Mouse (Mus musculus) natural killer cell, adult 2 months (primary cell): ENCODE data around the gene Synj2.

Experiments
- DNase-seq, 2 experiments: peaks; one replicate each; pipeline ENCODE4 v3.0.0; 2022; ENCODE audit warnings: low spot score in 2 of 2

Gene Synj2

GRCm38 (mm10) chr17:5934554-5935324 is 6.3 kb upstream of the Synj2 start:
- peak; percentile 69 to 83 for DNase-seq

GRCm38 (mm10) chr17:5935680-5936079 is 5.4 kb upstream of the Synj2 start:
- DNase-seq, result no peak

- no peak for DNase-seq
Observed at GRCm38 (mm10) chr17:5936276-5936675, 4.8 kb upstream of the Synj2 start.

- DNase-seq, result no peak
Observed at GRCm38 (mm10) chr17:5937441-5937840, 3.6 kb upstream of the Synj2 start.

GRCm38 (mm10) chr17:5939871-5940270 is 1.2 kb upstream of the Synj2 start:
- DNase-seq, result no peak

- DNase-seq, result peak; percentile 52 to 76
Observed at GRCm38 (mm10) chr17:5940792-5941191, 288 bp upstream of the Synj2 start.

- DNase-seq, result no peak
Observed at GRCm38 (mm10) chr17:5942156-5942555, 1.1 kb downstream of the Synj2 start.

- no peak for DNase-seq
Observed at GRCm38 (mm10) chr17:5943053-5943452, 2.0 kb downstream of the Synj2 start.

- DNase-seq, result no peak
Observed at GRCm38 (mm10) chr17:5947039-5947438, 6.0 kb downstream of the Synj2 start.

- no peak for DNase-seq
Observed at GRCm38 (mm10) chr17:5952455-5952854, 11.4 kb downstream of the Synj2 start.

GRCm38 (mm10) chr17:5956350-5957000 is 15.4 kb downstream of the Synj2 start:
- DNase-seq, result no peak

- DNase-seq, result no peak
Observed at GRCm38 (mm10) chr17:5957097-5957496, 16.0 kb downstream of the Synj2 start.

- DNase-seq, result no peak
Observed at GRCm38 (mm10) chr17:5958229-5958628, 17.1 kb downstream of the Synj2 start.

- DNase-seq, result no peak
Observed at GRCm38 (mm10) chr17:5958636-5959035, 17.6 kb downstream of the Synj2 start.

- DNase-seq, result no peak
Observed at GRCm38 (mm10) chr17:5959096-5959495, 18.0 kb downstream of the Synj2 start.

- DNase-seq, result no peak
Observed at GRCm38 (mm10) chr17:5959802-5960201, 18.7 kb downstream of the Synj2 start.

- no peak for DNase-seq
Observed at GRCm38 (mm10) chr17:5963766-5964165, 22.7 kb downstream of the Synj2 start.

- DNase-seq, result no peak
Observed at GRCm38 (mm10) chr17:5965084-5965781, 24.2 kb downstream of the Synj2 start.

GRCm38 (mm10) chr17:5966706-5967105 is 25.6 kb downstream of the Synj2 start:
- no peak for DNase-seq

- no peak for DNase-seq
Observed at GRCm38 (mm10) chr17:5968562-5968961, 27.5 kb downstream of the Synj2 start.

- no peak for DNase-seq
Observed at GRCm38 (mm10) chr17:5969246-5969645, 28.2 kb downstream of the Synj2 start.

- no peak for DNase-seq
Observed at GRCm38 (mm10) chr17:5970298-5970821, 29.3 kb downstream of the Synj2 start.
